Mouse (Mus musculus) layer of hippocampus, adult 9-10 months (tissue): Measurements from ENCODE around the gene Ap3d1.

Source experiments
- DNase-seq: peaks from one replicate; pipeline ENCODE4 v3.0.0; 2022; ENCODE audit warnings: low spot score

The Ap3d1 gene

DNA sequence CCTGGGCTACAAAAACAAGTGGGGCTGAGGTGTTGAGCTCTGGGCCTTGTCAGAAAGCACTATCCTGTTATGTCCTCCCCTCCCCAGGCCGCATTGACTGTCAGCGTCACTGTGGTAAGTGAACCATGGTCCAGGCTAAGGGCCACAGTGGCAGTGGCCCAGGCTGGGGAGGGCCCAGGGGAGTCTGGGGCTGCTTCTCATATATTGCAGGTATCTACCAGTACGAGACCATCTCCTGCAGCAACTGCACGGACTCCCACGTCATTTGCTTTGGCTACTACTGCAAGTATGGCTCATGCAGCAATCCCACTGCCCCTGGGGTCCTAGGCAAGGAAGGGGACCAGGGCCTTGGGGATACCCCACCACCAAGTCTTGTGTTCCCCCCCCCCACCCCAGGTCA lies 38.4 kb downstream of the Ap3d1 start:
- DNase-seq = no peak

DNA sequence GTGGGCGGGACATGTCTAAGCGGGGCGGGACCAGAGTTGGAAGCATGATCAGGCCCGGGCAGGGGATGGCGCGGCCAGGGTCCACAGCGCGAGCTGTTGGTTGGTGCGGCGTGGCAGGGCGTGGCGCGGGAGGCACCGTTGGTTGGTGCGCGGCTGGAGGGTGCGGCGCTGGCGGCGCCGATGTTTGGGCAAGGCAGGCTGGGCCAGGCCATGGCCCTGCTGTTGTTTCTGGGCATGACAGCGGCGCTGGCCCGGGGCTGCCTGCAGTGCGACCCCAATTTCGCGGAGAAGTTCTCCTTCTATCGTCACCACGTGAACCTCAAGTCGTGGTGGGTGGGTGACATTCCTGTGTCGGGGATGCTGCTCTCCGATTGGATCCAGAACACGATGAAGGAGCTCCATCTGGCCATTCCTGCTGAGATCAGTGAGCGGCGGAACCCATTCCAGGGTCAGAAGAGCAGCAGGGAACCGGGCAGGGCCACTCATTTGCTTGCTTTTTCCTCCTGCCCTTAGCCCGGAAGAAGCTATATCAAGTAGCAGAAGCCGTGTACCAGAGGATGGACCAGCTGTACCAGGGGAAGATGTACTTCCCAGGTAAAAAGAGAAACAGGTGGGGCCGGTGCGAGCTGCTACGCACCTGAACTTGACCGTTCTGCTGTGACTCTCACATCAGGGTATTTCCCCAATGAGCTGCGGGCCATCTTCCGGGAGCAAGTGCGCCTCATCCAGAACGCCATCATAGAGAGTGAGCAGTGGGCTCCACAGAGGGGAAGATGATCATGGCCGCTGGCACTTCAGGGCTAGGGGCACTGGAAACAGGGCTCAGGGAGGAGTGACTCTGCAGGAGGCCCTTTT lies 39.3 kb downstream of the Ap3d1 start:
- DNase-seq = peak; percentile 96

DNA sequence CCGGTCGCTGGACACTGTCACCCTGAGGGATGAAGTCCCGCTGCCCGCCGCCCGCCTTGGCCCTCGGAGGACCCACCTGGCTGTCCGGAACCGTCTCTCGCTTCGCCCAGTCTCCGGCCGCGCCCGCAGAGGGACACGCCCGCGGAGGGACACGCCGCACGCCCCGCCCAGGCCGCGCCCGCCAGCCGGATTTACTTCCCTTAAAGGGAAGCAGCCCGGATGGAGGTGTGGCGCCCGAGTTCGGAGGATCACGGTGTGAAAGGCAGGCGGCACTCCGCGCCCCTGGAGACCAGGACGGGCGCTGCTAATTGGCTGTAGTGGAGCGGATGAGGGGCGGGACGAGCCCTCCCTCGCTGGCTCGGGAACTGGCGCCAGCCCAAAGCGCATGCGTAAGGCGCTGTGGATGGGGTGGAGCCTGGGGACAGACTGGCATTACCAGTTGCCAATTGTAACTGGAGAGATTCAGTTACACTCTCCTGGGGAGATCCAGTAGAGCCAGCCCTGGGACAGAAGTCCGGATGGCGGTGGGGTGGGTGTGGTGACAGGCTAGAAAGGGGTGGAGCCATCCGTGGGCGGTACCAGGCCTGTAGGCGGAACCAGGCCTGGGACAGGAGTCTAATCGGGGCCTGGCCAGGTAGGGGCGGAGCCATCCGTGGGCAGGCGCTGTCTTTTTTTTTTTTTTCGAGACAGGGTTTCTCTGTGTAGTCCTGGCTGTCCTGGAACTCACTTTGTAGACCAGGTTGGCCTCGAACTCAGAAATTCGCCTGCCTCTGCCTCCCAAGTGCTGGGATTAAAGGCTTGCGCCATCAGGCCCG lies 40.1 kb downstream of the Ap3d1 start, which contains the start of the genes Mob3a and Izumo4:
Gene Mob3a, minus strand, starts transcription at position 257 of the 815 bp plus-strand sequence.
Gene Izumo4, plus strand, starts transcription at position 464 of the 815 bp plus-strand sequence.
- DNase-seq = peak; percentile 97

DNA sequence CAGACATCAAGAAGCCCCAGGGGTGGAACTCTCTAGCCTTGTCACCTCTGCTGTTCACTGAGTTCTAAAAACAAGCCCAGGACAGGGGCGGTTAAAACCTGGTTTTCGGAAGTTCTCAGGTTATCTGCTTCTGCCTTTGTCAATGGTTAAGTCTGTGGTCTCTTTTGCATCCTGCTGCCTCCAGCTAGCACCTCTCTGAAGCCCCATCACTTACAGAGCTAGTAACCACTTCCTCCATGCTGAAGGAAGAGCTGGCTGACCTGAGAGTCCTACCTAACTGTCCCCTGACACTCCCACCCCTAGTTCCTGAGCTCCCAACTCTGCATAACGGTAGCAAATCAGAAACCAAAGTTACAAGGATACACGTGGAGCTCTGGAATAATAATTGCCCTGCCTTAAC lies 41.3 kb downstream of the Ap3d1 start:
- DNase-seq = no peak

DNA sequence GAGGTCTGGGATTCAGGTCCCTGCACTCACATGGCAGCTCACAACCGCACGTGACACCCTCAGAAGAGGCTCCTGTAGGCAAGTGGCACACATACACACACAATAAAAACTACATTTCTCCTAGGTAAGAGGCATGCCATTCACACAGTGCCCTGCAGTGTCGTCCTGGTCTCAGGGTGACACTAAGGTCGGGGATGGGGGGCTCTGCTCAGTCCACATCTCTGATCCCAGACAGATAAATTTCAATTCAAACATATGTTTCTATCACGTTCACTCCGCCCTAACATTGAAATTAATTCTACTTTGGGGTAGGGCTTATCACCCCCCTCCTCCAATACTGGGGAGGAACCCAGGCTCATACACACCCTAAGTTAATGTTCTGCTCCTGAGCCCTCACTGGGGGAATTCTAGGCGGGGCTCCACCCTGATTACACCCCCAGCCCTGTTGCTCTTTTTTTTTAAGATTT lies 42.0 kb downstream of the Ap3d1 start:
- DNase-seq = no peak

DNA sequence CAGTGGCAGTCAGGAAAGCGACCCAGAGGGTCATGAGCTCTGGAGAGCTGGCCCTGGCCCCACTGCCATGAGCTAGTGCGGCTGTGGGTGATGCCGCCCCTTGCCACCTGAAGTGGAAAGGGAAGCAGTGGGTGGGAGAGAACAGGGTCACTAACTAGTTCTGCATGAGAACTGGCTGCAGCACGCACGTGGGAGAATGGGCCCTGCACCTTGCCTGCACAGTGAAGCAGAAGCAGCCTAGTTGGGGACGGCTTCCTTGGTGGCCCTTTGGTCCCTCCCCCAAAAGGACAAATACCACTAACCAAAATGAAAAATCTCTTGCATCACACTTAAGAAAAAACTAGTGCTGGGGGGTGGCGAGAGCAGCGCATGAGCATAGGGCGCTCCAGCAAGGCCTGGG lies 43.5 kb downstream of the Ap3d1 start:
- DNase-seq = no peak

DNA sequence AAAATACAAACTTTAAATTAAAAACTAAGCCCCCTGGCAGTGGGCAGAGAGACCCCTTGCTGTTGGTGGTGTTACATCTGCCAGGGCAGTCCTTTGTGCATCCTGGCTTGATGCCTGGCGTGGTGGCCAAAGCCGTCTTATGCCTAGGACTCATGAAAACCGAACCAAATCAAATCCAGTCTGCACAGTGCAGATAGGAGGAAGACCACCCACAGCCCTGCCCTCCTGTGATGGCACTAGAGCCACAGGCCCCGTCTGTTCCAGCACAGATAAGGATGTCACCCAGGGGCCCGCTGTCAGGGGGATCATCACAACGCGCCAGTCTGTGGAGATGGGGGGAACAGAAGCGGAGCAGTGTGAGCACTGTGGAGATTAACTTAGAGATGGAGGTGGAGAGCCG lies 44.3 kb downstream of the Ap3d1 start:
- no peak for DNase-seq

DNA sequence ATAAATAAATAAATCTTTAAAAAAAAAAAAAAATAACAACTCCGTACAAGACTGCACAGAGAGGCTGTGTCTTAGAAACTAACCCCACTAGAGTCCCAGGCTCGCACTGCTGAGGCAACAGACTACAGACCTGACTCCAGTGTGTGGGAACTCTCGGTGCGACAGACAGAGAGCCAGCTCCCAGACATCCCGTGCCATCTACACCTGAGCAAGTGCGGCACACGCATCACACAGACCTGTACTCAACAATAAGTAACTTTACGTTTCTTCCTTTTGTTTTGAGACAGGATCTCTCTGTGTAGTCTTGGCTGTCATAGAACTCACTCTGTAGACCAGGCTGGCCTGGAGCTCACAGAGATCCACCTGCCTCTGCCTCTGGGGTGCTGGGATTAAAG lies 44.7 kb downstream of the Ap3d1 start:
- DNase-seq = no peak

DNA sequence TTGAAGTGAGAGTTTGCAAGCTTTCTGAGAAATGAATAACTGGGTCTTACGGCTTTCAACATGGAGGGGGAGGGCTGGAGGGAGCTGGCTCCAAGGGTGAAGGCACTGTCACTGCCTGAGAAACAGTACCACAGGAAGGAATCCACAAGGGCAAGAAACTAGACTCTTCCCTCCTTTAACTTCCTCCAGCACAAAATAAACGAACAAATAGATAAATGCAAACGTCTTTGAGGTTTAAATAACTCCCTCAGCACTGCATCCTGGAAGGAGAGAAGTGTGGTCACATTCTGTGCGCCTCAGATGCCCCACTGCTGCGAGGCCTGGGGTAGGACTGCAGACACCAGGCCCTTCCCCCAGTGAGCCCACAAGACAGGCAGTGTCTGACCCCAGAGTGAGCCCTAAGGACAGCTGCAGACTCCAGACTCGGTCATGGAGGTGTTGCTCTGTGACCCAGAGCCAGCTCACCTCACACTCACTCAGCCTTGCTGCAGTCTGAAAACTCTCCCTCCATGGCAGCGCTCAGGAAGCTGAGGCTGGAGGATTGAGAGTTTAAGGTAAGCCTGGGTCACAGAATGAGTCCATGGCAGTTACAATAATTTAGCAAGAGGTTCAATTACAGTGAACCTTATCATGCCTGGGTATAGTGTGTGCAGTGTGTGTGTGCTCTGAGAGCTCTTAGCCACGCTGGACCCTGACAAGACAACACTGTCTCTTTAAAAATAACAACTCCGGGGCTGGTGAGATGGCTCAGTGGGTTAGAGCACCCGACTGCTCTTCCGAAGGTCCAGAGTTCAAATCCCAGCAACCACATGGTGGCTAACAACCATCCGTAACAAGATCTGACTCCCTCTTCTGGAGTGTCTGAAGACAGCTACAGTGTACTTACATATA lies 45.3 kb downstream of the Ap3d1 start:
- no peak for DNase-seq

DNA sequence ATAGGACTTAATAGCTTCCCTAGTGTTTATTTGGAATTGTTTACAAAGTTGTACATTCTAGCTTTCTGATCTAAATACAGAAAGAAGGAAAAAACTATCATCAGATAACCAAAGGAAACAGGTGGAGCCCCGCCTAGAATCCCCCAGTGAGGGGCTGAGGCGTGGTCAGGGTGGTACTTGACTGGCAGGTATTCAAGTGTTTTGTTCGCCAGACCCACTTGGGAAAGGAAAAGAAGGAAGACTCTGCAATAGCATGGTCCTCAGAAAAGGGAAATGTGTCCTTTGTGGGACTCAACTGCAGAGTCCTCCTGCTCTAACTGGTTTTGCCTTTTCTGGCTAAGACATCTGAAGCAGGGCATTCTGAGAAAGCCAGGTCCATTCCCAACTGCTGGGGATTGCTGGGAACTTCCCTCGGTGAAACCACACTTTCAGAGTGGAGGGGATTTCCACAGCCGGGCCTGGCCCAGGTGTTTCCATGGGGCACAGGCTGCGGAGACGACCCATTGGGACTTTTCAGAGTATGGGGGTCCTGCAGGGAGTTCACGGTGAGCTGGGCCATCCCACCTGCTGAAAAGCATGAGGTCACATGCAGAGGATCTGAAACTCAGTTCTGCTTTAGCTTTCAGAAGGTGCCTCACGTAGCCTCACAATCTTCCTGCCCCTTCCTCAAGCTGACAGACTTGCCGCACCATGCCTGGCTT lies 46.1 kb downstream of the Ap3d1 start:
- DNase-seq = no peak

DNA sequence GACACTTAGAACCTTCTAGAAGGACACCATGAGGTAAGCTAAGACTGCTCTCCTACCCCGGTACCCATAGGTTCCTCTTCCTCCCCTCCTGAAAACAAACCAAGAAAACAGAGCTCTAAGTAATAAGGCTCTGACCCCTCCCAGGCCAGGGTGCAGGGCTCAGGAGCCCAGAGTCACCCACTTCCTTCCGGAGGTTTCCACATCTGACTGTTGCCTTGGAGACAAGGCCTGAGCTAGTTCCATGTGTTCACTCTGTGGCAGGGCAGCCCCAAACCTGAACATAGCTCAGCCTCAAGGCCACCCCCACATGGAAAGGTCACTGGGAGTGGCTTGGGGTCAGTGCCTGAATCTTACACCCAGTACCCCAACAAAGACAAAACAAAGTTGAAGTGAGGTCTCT lies 46.9 kb downstream of the Ap3d1 start:
- DNase-seq = no peak

DNA sequence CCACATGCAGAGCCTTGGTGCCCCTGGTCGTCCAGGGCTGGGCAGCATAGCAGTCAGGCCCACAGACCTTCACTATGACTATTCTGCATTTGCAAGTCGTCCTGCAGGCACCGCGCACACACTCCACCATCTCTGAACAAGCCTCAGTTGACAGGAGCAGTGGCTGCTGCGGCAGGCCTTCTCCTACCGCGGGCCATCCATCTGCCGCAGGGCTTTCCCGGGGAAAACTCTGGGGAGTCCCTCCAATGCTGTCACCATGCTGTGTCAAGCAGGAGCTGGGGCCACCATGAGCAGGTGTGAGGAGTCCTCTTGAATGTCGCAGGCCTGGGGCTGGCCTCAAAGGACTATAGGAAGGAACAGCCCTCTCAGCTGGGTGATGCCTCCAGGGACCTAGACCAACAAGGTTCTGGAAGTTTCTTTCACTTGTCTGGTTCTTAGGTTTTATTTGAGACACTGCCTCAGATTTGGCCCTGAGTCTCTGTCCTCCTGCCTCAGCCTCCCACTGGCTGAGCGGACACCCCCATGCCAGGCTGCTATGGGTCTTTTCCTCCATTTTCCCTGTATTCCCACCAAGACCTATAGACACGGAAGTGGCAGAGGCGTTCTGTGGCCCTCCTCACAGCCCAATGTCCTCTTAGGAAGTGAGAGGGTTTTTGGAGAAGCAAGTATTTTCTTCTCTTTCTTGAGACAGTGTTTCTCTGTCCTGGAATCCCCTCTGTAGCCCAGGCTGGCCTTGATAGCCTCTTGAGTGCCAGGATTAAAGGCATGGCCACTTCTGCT lies 47.7 kb downstream of the Ap3d1 start:
- DNase-seq = no peak

DNA sequence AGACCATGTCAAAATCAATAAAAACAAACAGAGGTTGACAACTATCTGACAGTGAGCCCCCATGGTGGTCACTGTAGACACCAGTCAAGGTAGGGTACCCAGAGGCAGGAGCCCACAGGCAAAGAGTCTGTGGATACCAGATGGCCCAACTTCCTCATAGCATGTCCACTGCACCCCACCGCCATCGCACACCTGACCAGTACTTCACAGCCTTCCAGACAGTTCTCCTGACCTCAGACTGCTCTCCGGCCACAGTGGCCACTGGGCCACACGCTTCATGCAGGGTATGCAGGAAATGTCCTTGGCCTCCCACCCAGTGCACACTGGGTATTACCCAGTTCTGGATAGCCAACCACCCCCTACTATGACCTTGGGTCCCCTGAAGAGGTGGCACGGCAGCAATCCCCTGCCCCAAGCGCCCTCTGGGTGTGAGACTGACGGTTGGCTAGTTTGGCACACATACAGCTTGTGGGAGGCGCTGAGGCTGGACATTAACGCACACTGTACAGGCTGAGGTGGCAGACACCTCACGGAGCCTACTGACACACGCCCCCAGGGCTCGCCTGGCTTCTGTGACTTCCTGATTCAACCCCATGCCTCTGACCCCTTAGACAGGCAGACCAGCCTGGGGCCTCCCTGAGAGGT lies 48.5 kb downstream of the Ap3d1 start:
- DNase-seq = no peak

DNA sequence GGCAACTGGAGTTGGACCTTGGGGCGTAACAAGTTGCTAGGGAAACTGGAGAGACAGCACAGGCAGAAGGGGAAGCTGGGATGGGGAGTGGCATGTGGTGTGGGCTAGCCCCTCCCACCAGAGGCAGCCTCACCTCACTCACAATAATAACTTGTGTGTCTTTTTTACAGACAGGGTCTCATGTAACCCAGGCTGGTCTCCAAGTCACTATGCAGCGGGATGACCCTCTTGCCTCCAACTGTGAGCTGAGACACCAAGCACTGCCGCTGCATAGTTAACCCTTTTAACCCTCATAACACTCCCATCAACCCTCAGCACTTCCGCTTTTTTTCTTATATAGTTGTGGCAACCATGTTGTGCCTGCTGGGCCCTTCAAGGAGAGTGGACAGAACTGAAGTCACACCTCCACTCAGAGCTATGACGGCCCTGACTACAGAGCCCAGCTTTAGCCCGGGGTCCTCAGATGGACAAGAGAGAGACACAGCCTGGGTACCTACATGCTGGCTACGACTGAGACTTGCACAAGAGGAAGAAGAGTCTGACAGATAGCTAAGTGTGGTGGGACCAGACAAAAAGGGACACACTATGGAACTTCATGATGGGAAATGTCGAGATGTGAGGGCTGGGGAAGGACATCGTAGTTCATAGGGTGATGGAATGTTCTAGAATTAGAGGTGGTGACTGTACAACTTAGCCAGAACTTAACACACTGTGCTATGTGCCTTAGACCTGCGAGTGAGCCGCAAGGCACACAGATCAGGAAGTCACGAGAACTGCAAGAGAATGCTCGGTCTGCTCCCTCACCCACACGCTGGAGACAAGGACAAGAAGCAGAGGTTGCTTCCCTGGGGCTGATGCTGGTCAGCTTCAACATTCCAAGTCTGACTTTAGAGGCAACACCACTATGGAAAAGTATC lies 49.6 kb downstream of the Ap3d1 start:
- DNase-seq = no peak

DNA sequence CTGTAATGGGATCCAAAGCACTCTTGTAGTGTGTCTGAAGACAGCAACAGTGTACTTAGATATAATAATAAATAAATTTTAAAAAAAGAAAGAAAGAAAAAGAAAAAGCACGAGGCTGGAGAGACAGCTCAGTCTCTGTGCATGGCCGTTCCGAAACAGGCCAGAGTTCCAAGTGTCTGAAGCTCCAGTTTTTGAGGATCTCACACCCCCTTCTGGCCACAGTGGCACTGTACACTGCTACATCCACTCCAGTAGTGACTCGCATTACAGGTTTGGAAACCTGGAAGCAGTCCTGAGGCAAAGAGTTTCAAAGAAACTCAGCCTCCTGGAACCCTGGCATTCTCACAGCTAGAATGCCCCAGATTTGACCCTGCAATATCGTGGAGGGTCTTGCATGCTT lies 54.2 kb downstream of the Ap3d1 start:
- DNase-seq = no peak

DNA sequence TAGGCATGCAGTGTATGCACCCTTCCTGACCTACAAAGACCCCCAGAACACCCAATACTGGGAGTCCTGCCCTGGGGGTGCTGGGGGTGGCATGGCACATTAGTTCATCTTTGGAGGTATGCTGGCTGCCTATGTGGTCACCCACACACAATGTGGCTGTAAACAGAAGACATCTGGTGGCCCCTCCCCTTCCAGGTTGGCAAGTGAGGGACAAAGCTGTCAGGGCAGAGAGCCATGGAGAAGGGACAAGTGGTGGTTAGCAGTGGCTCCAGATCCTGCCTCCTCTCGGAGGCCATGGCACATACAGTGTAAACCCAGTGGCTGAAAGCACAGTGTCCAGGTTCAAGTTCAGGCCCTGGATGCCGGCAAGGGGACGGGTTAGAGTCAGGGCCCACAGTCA lies 55.4 kb downstream of the Ap3d1 start:
- no peak for DNase-seq

DNA sequence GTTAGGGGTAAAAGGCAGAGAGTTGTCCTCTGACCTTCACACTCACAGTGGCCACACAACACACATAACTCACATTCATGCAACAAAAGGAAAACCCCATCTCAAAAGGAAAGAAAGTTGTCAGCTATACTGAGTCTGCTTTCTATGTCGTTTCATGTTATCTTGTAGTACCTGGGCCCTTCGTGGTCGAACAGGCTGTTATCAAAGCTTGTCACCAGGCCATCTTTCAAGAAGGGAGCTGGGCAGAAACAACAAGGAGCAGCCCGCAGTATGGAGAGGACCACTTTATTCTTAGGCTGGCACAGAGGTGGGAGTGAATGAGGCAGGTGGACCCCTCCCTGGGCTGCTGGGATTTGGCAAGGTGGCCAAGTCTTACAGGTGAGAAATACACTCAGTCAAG lies 57.1 kb downstream of the Ap3d1 start:
- DNase-seq = no peak

DNA sequence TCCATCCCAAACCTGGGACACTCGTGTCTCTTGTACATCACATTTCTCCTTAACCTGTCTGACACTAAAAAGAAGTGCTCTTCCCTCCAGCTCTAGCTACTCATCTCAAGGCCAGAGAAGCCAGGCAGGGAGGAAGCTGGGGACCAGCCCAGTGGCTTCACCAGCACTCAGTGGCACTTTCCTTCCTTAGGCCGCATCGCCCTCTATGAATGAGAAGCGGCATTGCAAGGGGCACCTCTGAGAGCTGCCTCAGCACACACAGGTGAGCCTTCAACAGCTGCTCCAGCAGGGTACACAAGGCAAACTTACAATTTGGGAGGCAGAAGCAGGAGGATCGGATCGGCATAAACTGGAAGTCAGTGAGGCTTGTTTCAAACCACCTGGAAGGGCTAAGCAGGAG lies 57.9 kb downstream of the Ap3d1 start:
- DNase-seq = no peak

DNA sequence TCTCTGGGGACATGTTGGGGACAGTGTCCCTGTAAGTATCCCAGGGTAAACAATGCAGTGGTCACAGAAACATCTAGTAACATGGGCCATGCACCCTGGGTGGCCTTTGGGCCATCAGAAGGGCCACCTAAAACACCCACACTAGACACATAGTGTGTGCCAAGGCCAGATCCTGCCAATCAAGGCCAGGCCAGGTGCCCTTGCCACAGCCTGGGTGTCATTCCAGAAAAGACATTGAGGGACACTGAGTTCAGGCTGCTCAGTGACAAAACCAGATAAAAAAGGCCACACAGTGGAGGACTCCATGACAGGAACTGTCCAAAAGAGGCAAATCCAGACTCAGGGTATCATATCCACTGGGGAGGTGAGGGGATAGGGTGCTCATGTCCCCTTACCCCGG lies 58.4 kb downstream of the Ap3d1 start:
- no peak for DNase-seq
